Mouse (Mus musculus) 3T3-L1 (cell line): ENCODE results near the gene Crebbp.
"Not testable (repeated sequence)": the region's sequence is repeated elsewhere in the genome, so short reads cannot be mapped to it uniquely, and the experiment has no call there.

Experiments
- DNase-seq: peaks from one replicate; pipeline ENCODE4 v3.0.0-alpha.2; 2015; ENCODE audit warnings: low read depth, low spot score

Crebbp gene

GRCm38 (mm10) chr16:4160246-4160897, 53.4 kb downstream of the Crebbp start:
- DNase-seq: peak; percentile 87

DNA sequence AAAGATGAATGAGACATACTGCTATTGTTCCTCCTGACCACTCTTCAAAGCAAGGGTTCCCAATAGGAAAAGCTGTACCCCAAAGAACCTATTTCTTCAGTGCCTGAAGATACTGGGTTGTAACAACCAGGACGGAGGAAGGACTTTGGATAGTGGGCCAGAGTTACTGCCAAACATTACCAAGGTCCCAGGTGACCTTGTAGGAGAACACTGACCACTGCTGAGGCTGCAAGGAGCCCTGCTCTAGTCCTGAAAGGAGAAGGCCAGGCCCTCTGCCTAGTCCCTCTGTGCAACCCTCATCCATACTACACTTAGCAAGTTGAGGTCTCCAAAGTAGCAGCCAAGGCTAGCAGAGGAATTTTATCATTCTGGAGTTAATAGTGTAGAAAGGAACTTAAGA, 60.7 kb downstream of the Crebbp start:
- no peak for DNase-seq

DNA sequence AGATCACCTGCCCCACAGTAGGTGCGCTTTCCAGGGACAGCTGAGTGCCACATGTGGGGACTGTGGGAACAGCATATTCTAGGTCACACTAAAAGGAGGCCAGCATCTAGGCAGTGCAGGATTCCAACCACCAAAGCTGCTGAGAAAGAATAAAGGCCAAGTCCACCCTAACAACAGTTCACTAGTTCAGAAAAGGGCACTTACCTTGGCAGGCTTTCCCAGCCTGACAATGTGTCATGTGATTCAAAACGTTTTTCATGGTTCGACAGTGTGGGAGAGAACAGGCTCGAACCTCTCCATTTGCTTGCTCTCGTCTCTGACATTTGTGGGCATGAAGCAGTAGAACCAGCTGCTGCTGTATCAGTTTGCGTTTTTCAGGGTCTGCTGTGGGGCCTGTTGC, 75.3 kb downstream of the Crebbp start:
- no peak for DNase-seq

DNA sequence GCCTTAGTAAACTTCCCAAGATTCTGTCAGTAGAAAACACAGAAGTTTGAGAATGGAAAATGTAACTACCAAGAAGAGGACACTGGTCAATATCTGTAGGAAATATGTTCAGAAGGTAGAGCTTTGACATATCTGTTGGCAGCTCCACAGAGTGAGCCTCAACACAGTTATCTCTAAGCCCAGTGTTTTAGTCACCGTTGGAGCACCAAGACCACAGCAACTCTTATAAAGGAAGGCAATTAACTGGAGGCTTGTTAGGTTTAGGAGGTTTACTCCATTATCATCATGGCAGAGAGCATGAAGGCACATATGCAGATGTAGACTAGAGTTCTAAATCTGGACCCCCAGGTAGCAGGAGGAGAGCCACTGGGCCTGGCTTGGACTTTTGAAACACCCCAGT, 80.0 kb downstream of the Crebbp start:
- no peak for DNase-seq

- no peak for DNase-seq
These were observed 84.9 kb downstream of the Crebbp start for GRCm38 (mm10) chr16:4128894-4129293.

DNA sequence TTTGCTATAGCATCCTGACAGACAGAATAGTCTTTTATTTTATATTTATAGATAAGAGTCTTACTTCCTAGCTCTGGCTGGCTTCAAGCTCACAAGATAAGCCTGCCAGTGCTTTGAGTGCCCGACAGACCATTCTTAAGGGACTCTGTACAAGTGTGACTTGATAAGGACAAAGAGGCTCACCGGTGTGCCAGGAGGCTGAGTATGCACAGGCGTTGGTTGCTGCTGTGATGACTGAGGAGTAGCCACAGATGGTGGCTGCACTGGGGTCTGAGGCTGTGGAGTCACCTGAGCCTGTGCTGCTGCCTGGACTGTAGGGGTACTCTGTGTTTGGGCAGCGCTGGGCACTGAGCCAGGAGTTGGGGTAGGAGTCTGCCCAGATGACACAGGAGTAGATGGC, 96.7 kb downstream of the Crebbp start:
- no peak for DNase-seq

- no peak for DNase-seq
These were observed 113.4 kb downstream of the Crebbp start for GRCm38 (mm10) chr16:4100374-4100773.

GRCm38 (mm10) chr16:4097521-4097920, 116.3 kb downstream of the Crebbp start:
- no peak for DNase-seq

GRCm38 (mm10) chr16:4096898-4097297, 116.9 kb downstream of the Crebbp start:
- DNase-seq: no peak

DNA sequence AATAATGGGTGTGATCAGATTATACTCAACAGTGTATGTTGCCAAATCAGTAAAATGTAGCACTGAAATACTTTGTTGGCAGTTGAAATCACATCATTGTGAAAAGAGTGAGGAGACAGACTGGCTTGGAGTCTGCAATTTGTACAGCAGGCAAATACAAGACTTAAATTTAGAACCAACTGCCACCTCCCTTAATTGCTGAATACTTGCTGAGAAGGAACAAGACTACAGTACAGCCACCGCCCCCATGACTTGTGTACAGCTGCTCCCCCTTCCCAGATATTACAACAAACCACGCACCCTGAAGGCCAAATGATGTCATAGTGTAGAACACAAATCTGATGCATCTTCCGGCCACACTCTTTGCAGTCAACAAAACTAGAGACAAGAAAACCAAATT, 117.7 kb downstream of the Crebbp start:
- DNase-seq: no peak

GRCm38 (mm10) chr16:4087214-4087913, 126.4 kb downstream of the Crebbp start:
- DNase-seq: no peak

- no peak for DNase-seq
These were observed 127.9 kb downstream of the Crebbp start for GRCm38 (mm10) chr16:4085851-4086387.

- DNase-seq: no peak
These were observed 128.7 kb downstream of the Crebbp start for GRCm38 (mm10) chr16:4085051-4085450.

DNA sequence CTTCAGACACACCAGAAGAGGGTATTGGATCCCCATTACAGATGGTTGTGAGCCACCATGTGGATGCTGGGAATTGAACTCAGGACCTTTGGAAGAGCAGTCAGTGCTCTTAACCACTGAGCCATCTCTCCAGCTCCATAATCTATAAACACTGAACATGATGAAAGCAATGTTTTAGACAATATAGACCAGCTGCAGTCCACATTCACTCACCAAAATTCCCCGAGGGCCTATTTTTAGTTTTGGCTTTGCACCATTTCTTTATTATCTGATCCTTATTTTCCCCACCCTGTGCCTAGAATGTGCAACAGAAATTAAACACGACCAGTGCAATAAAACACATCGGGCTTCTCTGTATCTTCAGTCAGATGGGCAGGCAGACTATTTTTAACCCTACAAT, 133.4 kb downstream of the Crebbp start:
- not testable (repeated sequence) for DNase-seq

- no peak for DNase-seq
These were observed 134.1 kb downstream of the Crebbp start for GRCm38 (mm10) chr16:4079656-4080055.

GRCm38 (mm10) chr16:4078302-4078701, 135.5 kb downstream of the Crebbp start:
- peak; percentile 25 for DNase-seq

DNA sequence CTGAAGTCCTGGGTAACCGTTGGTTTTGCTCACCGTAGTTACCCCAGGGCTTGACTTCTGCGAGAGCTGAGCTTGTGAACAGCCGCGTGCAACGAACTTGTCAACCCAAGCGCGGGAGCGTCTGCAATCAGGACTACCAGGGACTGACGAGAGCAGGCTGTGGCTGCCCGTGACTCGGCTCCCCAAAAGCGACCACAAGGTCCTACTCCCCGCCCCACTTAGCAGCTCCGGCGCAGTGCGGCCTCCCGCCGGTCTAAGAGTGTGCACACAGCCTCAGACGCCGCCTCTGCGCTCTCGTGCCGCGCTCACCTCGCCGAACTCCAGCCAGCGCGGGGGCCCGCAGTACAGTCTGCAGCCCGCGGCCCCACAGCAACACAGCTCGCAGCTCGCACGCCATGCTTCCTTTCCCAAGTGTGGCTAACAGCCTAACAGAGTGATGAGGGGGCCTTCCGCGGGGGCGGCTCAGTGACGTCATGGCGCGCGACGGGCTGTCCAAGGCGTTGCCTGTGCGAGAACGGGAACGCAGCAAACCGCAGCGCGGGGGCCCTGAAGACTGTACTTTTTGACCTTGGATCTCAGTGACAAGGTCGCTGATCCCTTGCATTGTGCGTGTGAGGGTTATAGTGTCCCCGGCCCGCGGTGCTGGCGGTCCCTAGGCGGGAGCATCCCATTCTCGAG, 136.3 kb downstream of the Crebbp start, which contains the start of gene Trap1:
Gene Trap1 (minus strand): TSS at position 444 of the 678 bp plus-strand sequence.
- DNase-seq: peak; percentile 88

DNA sequence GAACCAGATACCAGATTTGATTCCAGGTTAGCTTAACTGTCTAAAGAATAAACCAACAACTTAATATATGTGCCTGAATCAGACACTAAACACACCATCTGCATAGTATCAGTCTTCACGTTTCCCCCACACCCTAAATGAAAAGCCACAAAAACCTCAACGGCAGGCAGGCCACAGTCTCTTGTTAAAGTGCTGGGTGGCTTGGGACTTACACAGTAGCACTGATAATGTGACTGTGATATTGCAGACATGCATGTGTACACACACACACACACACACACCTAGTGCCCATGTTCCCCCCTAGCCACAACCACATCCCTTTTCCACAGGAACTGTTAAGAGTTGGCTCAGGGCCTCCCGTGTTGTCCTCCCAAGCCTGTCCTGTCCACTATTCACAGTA, 139.0 kb downstream of the Crebbp start:
- no peak for DNase-seq

DNA sequence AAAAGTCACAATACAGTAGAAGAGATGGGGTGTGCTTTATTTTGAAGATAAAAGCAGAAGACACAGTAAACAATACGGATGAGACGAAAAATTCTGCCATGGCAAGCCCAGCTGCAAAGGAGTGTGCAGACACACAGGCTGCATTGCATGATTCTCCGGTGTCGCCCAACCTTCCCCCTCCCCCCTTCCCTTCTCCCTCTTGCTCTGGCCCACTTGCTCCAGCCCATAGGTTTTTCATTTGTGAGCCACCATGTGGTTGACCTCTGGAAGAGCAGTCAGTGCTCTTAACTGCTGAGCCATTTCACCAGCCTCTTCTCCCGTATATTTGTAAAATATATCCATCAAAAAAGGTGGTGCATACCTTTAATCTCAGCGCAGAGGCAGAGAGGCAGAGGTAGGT, 139.5 kb downstream of the Crebbp start:
- DNase-seq: peak; percentile 43

DNA sequence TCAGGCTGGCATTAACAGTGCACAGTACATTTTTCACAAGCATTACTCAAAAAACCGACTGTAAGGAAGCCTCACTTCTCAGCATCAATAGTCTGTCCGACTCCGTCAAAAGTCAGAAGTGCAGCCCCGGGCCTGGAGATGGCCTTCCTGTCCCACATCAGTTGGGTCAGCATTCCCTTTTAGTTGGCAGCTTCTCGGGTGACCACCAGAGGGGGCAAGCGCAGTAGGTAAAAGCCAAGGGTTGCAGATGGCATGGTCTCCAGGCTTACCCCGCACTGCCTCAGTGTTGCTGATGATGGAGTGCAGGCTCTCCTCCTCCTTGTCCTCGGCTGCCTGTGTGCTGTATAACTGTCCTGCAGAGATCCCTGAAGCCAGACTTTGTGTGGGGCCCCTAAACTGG, 145.2 kb downstream of the Crebbp start:
- DNase-seq: peak; percentile 73

DNA sequence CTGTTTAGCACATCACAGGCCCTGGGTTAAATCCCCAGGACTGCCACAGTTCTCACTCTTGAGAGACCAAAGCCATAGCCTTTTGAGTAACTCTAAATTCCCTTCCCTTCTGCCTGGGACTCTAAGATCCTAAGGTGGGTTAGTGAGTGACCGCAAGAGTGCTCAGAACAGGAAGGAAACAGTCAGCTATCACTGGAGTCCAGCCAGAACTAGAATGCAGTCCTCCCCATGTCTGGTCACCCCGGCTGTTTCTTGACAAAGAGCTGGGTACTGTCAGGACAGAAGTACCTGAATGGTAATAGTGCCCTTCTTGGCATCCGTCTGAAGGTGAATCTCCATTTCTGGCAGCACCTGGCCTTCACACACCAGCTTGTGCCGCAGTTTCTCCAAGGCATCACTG, 148.9 kb downstream of the Crebbp start:
- no peak for DNase-seq

DNA sequence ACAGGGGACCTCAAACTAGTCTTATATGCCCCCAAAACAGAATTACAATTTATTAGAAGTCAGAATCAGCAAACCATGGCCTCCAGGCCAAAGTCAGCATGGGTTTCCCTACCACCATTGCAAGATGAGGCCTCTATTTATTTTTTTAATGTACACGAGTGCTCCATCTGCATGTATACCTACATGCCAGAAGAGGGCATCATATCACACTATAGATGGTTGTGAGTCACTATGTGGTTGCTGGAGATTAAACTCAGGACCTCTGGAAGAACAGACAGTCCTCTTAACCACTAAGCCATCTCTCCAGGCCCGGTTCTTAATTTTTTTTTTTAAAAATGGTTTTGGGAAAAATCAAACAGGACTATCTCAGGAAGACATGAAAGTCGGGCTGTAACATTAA, 160.0 kb downstream of the Crebbp start:
- DNase-seq: peak; percentile 42

DNA sequence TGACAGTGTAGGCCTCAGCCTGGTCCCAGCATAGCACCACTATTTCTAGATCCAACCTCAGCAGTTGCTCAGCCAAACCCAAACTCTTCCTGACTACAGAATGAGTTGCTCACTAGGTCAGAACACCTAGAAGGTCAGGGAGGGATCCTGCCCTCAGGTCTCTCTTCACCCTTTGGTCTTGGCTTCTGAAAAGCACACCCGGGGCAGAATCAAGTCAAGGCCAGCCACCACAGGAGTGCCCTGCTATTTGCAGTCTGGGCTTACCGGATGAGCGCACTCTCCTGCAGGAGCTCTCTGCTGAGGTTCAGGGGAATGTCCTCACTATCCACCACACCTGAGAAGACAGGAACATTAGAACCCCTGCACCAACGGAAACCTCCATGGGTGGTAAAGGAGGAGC, 161.2 kb downstream of the Crebbp start:
- no peak for DNase-seq
